Mouse (Mus musculus) C2C12 (cell line): Measurements from ENCODE around the gene Hist1h2bp.

Experiments used
- CEBPB ChIP-seq: IDR thresholded peaks from one replicate; pipeline ENCODE4 v1.6.1; 2011; ENCODE audit warnings: low read depth, mild to moderate bottlenecking, control low read depth, moderate library complexity
- CTCF ChIP-seq: IDR thresholded peaks from one replicate; pipeline ENCODE4 v1.5.1; 2011; ENCODE audit not compliant: control insufficient read depth, insufficient read depth, insufficient read length

DNA sequence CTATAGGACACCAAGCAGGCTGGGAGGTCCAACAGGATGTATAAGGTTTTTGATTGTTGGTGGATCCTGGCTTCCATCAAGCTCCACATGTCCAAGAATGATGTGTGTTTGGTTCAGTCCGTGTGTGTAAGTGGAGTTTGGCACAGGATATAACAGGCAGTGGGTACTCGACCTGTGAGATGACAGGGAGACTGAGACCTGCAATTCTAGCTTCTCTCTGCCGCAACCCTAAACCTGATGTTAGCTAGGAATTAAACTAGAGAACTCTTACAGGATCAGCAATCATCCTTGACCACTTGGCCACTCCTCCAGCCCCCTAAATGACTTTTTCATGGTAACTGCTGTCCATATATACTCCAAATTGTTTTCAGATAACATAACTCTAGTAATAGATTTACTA lies 34.9 kb upstream of the Hist1h2bp start:
- TF ChIP-seq CEBPB, result no peak
- no peak for TF ChIP-seq CTCF
